In genomic region chr11:9117358-9118049, GRCm38 (mm10) we compare ENCODE assay signal across 8 mouse cellular contexts. TPM values are rescaled to one million over a fixed set of nuclear protein-coding genes. Genes with fewer than 3 reads are reported as not detected.
A peak's percentile ranks its signal among the peaks of the same experiment; 100 is the strongest.
DNase-seq lines count a peak whose midpoint lies in the region; ATAC-seq and TF ChIP-seq lines count a peak whose summit lies in the region.

No protein-coding gene starts in this region.

- 0 out of 2 replicates have a peak overlapping the region, but pooled peaks have one; percentile 10 for H3K27ac ChIP-seq in embryonic facial prominence, embryonic 14.5 days (replicated peaks; ENCODE audit: low read depth, low read length)
- peak overlapping the region; percentile 83 to 87 for H3K27ac ChIP-seq in heart, embryonic 14.5 days (replicated peaks in 1 of 2; ENCODE audit: control insufficient read depth in 1 of 2, insufficient read depth in 1 of 2, low read depth in 2 of 2, low read length in 2 of 2)
- 0 out of 2 replicates have a peak overlapping the region, but pooled peaks have one; percentile 31 for H3K27ac ChIP-seq in kidney, postnatal 0 days
- H3K27ac ChIP-seq in stomach, embryonic 16.5 days (ENCODE audit: low read length), result 0 out of 2 replicates have a peak overlapping the region, but pooled peaks have one; percentile 40

- H3K4me1 ChIP-seq in embryonic facial prominence, embryonic 14.5 days (ENCODE audit: control insufficient read depth, insufficient read depth, low read length), result peaks cover 17% of the 10 kb centered on the region
- peaks cover 15 to 19% of the 10 kb centered on the region in 2 experiments for H3K4me1 ChIP-seq in heart, embryonic 14.5 days (ENCODE audit: control insufficient read depth in 2 of 2, insufficient read depth in 2 of 2, low read length in 2 of 2)
- peaks cover 10% of the 10 kb centered on the region; the same call in 1 of the 2 replicates for H3K4me1 ChIP-seq in kidney, postnatal 0 days (replicated peaks; ENCODE audit: insufficient read depth, low read length)
- H3K4me1 ChIP-seq in stomach, embryonic 16.5 days (ENCODE audit: control insufficient read depth, insufficient read depth, low read length), result peaks cover 20% of the 10 kb centered on the region

- H3K9me3 ChIP-seq in embryonic facial prominence, embryonic 14.5 days (ENCODE audit: control insufficient read depth, low read length), result no peaks in the 10 kb centered on the region
- no peaks in the 10 kb centered on the region for H3K9me3 ChIP-seq in heart, embryonic 14.5 days (ENCODE audit: control insufficient read depth, low read length)
- H3K9me3 ChIP-seq in kidney, postnatal 0 days (replicated peaks; ENCODE audit: low read length), result no peaks in the 10 kb centered on the region
- no peaks in the 10 kb centered on the region for H3K9me3 ChIP-seq in stomach, embryonic 16.5 days (replicated peaks; ENCODE audit: control insufficient read depth, low read length)

- peak; percentile 89 for DNase-seq in 416B (ENCODE audit: low read depth)
- DNase-seq in adrenal gland, adult 8-10 months, result peak; percentile 81
- DNase-seq in embryonic facial prominence, embryonic 14.5 days (ENCODE audit: low spot score), result peak; percentile 34
- peak; percentile 66 for DNase-seq in kidney, postnatal 0 days (ENCODE audit: low spot score)
- DNase-seq in lung, postnatal 4 days, result peak; percentile 75 to 84
- no peak for DNase-seq in layer of hippocampus, postnatal 14 days (ENCODE audit: low spot score in 2 of 2)

- H3K36me3 ChIP-seq in embryonic facial prominence, embryonic 14.5 days (ENCODE audit: control insufficient read depth, insufficient read depth, low read length), result no peaks in the 10 kb centered on the region
- H3K36me3 ChIP-seq in heart, embryonic 14.5 days (ENCODE audit: control insufficient read depth, insufficient read depth, low read length), result no peaks in the 10 kb centered on the region
- no peaks in the 10 kb centered on the region for H3K36me3 ChIP-seq in kidney, postnatal 0 days (ENCODE audit: insufficient read depth, low read length)
- H3K36me3 ChIP-seq in stomach, embryonic 16.5 days (ENCODE audit: control insufficient read depth, insufficient read depth, low read length), result no peaks in the 10 kb centered on the region

- ATAC-seq in embryonic facial prominence, embryonic 14.5 days (ENCODE audit: low read depth), result peak; percentile 63; the same call in 1 of the 2 replicates
- peak; percentile 79 for ATAC-seq in heart, embryonic 14.5 days (ENCODE audit: insufficient number of reproducible peaks, insufficient read depth, low FRiP score, low read depth)
- ATAC-seq in kidney, postnatal 0 days (replicated peaks; ENCODE audit: low FRiP score, low read depth), result peak; percentile 86
- peak; percentile 86 for ATAC-seq in stomach, embryonic 16.5 days (ENCODE audit: insufficient read depth, low FRiP score)

- peak overlapping the region; percentile 89 for H3K4me2 ChIP-seq in embryonic facial prominence, embryonic 14.5 days (ENCODE audit: low read depth, low read length)
- H3K4me2 ChIP-seq in heart, embryonic 14.5 days (ENCODE audit: low read length), result peak overlapping the region; percentile 92
- H3K4me2 ChIP-seq in kidney, postnatal 0 days (ENCODE audit: low read length), result peak overlapping the region; percentile 83
- peak overlapping the region; percentile 69 for H3K4me2 ChIP-seq in stomach, embryonic 16.5 days (ENCODE audit: low read depth, low read length)

- WGBS in embryonic facial prominence, embryonic 14.5 days, result 3% methylated on average over 13 of the region's 13 CpGs
- WGBS in heart, embryonic 14.5 days, result 2% methylated on average over 13 of the region's 13 CpGs
- WGBS in kidney, postnatal 0 days, result 4% methylated on average over 13 of the region's 13 CpGs
- 10% methylated on average over 13 of the region's 13 CpGs for WGBS in stomach, embryonic 16.5 days

- TF ChIP-seq CTCF in kidney, postnatal 0 days (IDR thresholded peaks at IDR 0.05; ENCODE audit: low read depth), result no peak

- peaks cover 60% of the 10 kb centered on the region for H3K27me3 ChIP-seq in embryonic facial prominence, embryonic 14.5 days (replicated peaks; ENCODE audit: control insufficient read depth, insufficient read depth, low read length)
- H3K27me3 ChIP-seq in heart, embryonic 14.5 days (ENCODE audit: control insufficient read depth, insufficient read depth, low read length), result peaks cover 2% of the 10 kb centered on the region; the same call in 1 of the 2 replicates
- H3K27me3 ChIP-seq in kidney, postnatal 0 days (ENCODE audit: insufficient read depth, low read length), result peaks cover 4% of the 10 kb centered on the region; the same call in 1 of the 2 replicates
- peaks cover 31% of the 10 kb centered on the region for H3K27me3 ChIP-seq in stomach, embryonic 16.5 days (ENCODE audit: control insufficient read depth, insufficient read depth, low read length)

- peak overlapping the region; percentile 41 for H3K4me3 ChIP-seq in embryonic facial prominence, embryonic 14.5 days (ENCODE audit: low read depth, low read length)
- H3K4me3 ChIP-seq in heart, embryonic 14.5 days (ENCODE audit: control insufficient read depth in 1 of 2, insufficient read depth in 1 of 2, low read depth in 1 of 2, low read length in 2 of 2), result peak overlapping the region; percentile 51 to 68
- H3K4me3 ChIP-seq in kidney, postnatal 0 days (replicated peaks; ENCODE audit: low read depth, low read length), result peak overlapping the region; percentile 45
- peak overlapping the region; percentile 50 for H3K4me3 ChIP-seq in stomach, embryonic 16.5 days (replicated peaks; ENCODE audit: low read length)

- no peak overlapping the region; the same call in 1 of the 2 replicates for H3K9ac ChIP-seq in embryonic facial prominence, embryonic 14.5 days (ENCODE audit: low read depth, low read length)
- H3K9ac ChIP-seq in heart, embryonic 14.5 days (ENCODE audit: low read length), result peak overlapping the region; percentile 74
- peak overlapping the region; percentile 46; the same call in 1 of the 2 replicates for H3K9ac ChIP-seq in kidney, postnatal 0 days (ENCODE audit: low read depth, low read length)
- 0 out of 2 replicates have a peak overlapping the region, but pooled peaks have one; percentile 30 for H3K9ac ChIP-seq in stomach, embryonic 16.5 days (ENCODE audit: low read length)

RNA-seq across cellular contexts. Expression of gene Upp1, which starts 0.4 kb away (rescaled TPM):
- total RNA-seq in adrenal gland, adult 8-10 months (2022), result 10 to 100 TPM in 1 of 4 experiments, 1 to 10 TPM in 3; 8.0 to 10.3 (median 9.1) TPM
- polyA plus RNA-seq in embryonic facial prominence, embryonic 14.5 days (2014; fragmentation: Nextera tagmentation; extraction: Ambion mirVana), result 6.7 and 8.5 TPM in 2 replicates
- 41.7 and 44.4 TPM in 2 replicates for polyA plus RNA-seq in heart, embryonic 14.5 days (2014; fragmentation: Nextera tagmentation; extraction: Ambion mirVana)
- polyA plus RNA-seq in kidney, postnatal 0 days (2015; fragmentation: Nextera tagmentation; extraction: Ambion mirVana), result 18.7 and 22.2 TPM in 2 replicates
- polyA plus RNA-seq in stomach, embryonic 16.5 days (2015; fragmentation: Nextera tagmentation; extraction: Ambion mirVana), result 14.1 and 17.3 TPM in 2 replicates
- 1 to 10 TPM; 1.5 to 2.3 TPM for total RNA-seq in layer of hippocampus, postnatal 14 days (2021)

Comparison
In these comparisons a context has a peak if more than half of its experiments do, and no peak if none do; other contexts are left out.
1. DNase-seq: peak in 416B (single experiment), adrenal gland, adult 8-10 months (single experiment), embryonic facial prominence, embryonic 14.5 days (single experiment), kidney, postnatal 0 days (single experiment) and lung, postnatal 4 days (2 of 2); none in layer of hippocampus, postnatal 14 days (0 of 2).
2. H3K27ac ChIP-seq: peak in every context shown above with its lines; median percentile 85 in heart, embryonic 14.5 days; 40 in stomach, embryonic 16.5 days; 31 in kidney, postnatal 0 days; 10 in embryonic facial prominence, embryonic 14.5 days.
3. Peak in every context shown above with its lines, with median percentiles within 50 percentile points of each other: ATAC-seq, H3K4me2 ChIP-seq and H3K4me3 ChIP-seq.